Mouse (Mus musculus) heart, adult 2 months (tissue): ENCODE data around the gene Kirrel3.

ENCODE experiments used
- CTCF ChIP-seq: fragments of 200-600 bp; IDR thresholded peaks from 2 replicates; pipeline ENCODE4 v1.8.1; 2022; ENCODE audit warnings: antibody characterized with exemption, mild to moderate bottlenecking, moderate library complexity
- POLR2A ChIP-seq: fragments of 200-500 bp; IDR thresholded peaks from 2 replicates; pipeline ENCODE4 v1.6.1; 2011; ENCODE audit warnings: mild to moderate bottlenecking, low read depth, low read length, control low read depth; ENCODE audit not compliant: insufficient read depth

DNA sequence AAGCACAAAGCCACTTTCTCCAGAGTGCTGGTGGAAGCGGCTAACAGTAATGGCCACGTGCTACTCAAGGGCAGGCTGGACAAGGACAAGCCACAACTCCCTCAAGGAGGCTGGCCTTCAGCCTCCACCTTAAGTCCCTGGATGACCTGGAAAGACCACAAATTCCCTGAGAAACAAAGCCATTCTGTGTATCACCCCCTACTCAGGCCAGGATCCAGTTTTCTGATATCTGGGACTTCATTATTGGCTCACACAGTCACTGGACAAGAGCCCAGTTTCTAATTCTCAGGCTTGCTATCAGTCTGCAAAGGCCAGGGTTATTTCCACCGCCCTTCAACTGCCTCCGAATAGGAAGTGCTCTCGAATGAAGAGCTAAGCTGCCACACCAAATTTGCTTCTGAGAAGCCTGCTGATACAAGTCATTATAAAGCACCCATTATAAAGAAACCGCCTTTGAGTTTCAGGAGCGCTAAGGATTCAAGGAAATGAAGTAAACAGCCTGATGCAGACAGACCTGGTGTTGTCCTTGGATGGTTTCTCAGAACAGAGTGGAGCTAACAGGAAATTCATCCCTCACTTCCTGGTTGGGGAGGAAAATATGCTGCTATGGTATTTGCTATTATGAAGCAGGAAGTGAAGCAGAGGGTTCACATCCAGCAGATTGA is 553.4 kb downstream of the Kirrel3 start:
- TF ChIP-seq POLR2A (no peak), CTCF (0 out of 2 replicates have a peak, but pooled peaks have one; percentile 18)
